Mouse (Mus musculus) neural tube, embryonic 11.5 days (tissue): Measurements from ENCODE around the gene Cdh26. TPM values are rescaled to one million over a fixed set of nuclear protein-coding genes. Genes with fewer than 3 reads are reported as not detected.

Experiments
- ATAC-seq: fragments of 200-750 bp; cut with Nextera tagmentation; 2 replicates; pipeline ENCODE4 v1.8.0; 2017; ENCODE audit warnings: moderate number of reproducible peaks, mild to moderate bottlenecking, moderate TSS enrichment, moderate library complexity; ENCODE audit not compliant: insufficient read depth, low FRiP score, low TSS enrichment
- DNase-seq: peaks from one replicate; pipeline ENCODE4 v3.0.0-alpha.2; 2015; ENCODE audit warnings: low spot score
- H3K27ac ChIP-seq: fragments of 300-500 bp; sonication (generic); 2 replicates; pipeline ENCODE4 v1.5.1; 2014; ENCODE audit warnings: low read depth, mild to moderate bottlenecking, low read length
- H3K27me3 ChIP-seq: fragments of 300-500 bp; sonication (generic); 2 replicates; pipeline ENCODE4 v1.6.1; 2014; ENCODE audit warnings: mild to moderate bottlenecking, low read length, mixed read lengths; ENCODE audit not compliant: control insufficient read depth, insufficient read depth
- H3K36me3 ChIP-seq: fragments of 300-500 bp; sonication (generic); 2 replicates; pipeline ENCODE4 v1.6.1; 2014; ENCODE audit warnings: mild to moderate bottlenecking, low read length, moderate library complexity, mixed read lengths; ENCODE audit not compliant: control insufficient read depth, insufficient read depth
- H3K4me1 ChIP-seq: fragments of 300-500 bp; sonication (generic); 2 replicates; pipeline ENCODE4 v1.6.1; 2014; ENCODE audit warnings: low read length, mixed read lengths; ENCODE audit not compliant: control insufficient read depth, insufficient read depth
- H3K4me2 ChIP-seq: fragments of 300-500 bp; sonication (generic); 2 replicates; pipeline ENCODE4 v1.6.1; 2014; ENCODE audit warnings: low read depth, mild to moderate bottlenecking, moderate library complexity
- H3K4me3 ChIP-seq: fragments of 300-500 bp; sonication (generic); 2 replicates; pipeline ENCODE4 v1.5.1; 2014; ENCODE audit warnings: low read depth, low read length
- H3K9ac ChIP-seq: fragments of 300-500 bp; sonication (generic); 2 replicates; pipeline ENCODE4 v1.6.1; 2014; ENCODE audit warnings: mild to moderate bottlenecking, low read length
- H3K9me3 ChIP-seq: fragments of 300-500 bp; sonication (generic); 2 replicates; pipeline ENCODE4 v1.6.1; 2016; ENCODE audit warnings: low read length; ENCODE audit not compliant: control insufficient read depth
- WGBS: fragments of 180-500 bp; shearing (Covaris S2); extraction: QIAGEN DNeasy Blood & Tissue Kit; methylation state at CpG from one replicate; pipeline ENCODE4 v1.1.7; 2014; 5-methylcytosine and 5-hydroxymethylcytosine counted together
- polyA plus RNA-seq: library from polyadenylated mRNA; unstranded; fragments of >200 nt; fragmentation: Nextera tagmentation; extraction: Ambion mirVana; gene quantifications from 2 replicates; pipeline ENCODE4 v1.2.1, GENCODE M21; 2014

Gene Cdh26
- 0.15 and 0.34 TPM in 2 replicates for polyA plus RNA-seq

DNA sequence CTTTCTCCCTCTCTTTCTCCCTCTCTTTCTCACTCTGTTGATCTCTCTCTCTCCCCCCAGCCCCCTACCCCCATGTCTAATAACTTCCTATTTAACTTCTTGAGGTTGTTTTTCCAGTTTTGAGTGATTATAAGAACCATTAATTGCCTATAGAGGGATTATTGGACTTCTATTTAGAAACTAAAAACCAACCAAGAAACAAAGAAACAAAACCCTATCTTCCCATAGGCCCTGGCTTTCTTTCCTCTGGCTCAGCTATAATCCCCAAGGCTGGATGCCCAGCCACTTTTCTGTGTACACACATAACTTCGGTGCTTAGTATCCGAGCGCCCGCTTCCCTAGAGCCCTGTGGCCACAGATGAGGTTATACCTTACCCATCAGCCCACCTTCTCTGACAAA is at the start of gene Cdh26:
Gene Cdh26 (plus strand): TSS at position 301 of the 400 bp plus-strand sequence.
- Histone ChIP-seq H3K4me2 (no peak within 1 kb of the TSS), H3K27ac (no peak within 1 kb of the TSS), H3K4me3 (no peak within 1 kb of the TSS), H3K4me1 (no peaks in the 10 kb centered on the region), H3K9ac (no peak within 1 kb of the TSS), H3K36me3 (no peaks in the 10 kb centered on the region), H3K27me3 (no peaks in the 10 kb centered on the region), H3K9me3 (no peaks in the 10 kb centered on the region)
- 92% methylated on average over 4 of the region's 4 CpGs for WGBS
- DNase-seq (no peak), ATAC-seq (no peak)

DNA sequence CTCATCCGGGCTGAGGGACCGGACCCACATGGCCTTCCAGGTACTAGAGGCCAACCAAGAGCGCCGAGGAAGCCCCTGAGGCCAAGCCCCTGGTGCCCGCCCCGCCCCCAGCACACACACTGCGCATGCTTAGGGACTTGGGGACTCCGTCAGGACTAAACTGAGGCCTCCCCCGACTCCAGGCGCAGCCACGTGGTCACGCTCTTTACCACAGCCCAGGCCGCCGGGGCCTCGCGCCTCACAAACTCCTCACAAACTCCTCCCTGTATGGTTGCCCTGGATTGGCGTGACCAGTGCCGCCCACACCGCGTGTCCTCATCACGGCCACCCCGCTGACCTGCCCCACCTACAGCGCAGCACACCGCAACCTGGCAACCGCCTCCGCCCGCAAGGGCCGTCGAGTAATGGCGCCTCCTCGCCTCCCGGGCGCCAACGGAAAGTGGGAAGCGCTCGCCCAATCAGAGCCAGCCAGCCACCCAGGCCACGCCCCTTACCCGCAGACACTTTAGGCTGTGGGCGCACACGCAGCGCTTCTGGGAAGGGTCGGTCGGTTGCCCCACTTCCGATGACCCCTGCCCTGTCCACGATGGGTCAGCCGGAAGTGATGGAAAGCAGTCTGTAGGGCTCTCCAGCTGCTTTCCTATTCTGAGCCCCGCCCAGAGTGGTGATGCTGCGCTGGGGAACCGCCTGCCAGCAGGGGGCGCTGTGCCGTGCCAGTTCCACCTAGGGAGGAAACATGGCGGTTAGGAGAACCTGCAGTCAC is 23.1 kb upstream of the Cdh26 start, which contains the start of gene Sycp2:
Gene Sycp2 (minus strand): TSS at position 633 of the 763 bp plus-strand sequence.
- H3K4me2 ChIP-seq = no peak within 1 kb of the TSS
- ATAC-seq (peak; percentile 31; the same call in 1 of the 2 replicates), DNase-seq (no peak)
- no peaks in the 10 kb centered on the region for H3K27me3 ChIP-seq
- H3K36me3 ChIP-seq = no peaks in the 10 kb centered on the region
- no peak within 1 kb of the TSS for H3K4me3 ChIP-seq
- no peaks in the 10 kb centered on the region for H3K9me3 ChIP-seq
- H3K9ac ChIP-seq = no peak within 1 kb of the TSS
- no peak within 1 kb of the TSS for H3K27ac ChIP-seq
- 89% methylated on average over 51 of the region's 52 CpGs for WGBS
- no peaks in the 10 kb centered on the region for H3K4me1 ChIP-seq

DNA sequence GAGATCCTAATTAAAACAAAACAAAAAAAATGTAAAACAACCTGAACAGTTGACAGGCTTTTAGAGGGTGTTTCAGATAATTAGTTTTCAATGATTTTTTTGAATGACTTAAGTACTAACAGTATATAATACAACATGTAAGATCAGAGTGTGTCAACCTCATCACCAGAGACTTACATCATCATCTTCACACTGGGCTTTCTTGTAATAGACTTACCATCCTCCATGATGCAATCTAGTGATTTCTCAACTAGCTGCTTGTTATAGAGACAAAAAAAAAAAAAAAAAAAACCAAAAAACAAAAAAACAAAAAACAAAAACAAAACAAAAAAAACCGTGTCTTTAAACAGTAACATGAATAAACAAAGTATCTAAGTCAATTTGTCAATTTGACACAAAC is 21.3 kb upstream of the Cdh26 start:
- H3K4me3 ChIP-seq = no peak overlapping the region
- H3K9ac ChIP-seq = no peak overlapping the region
- H3K4me1 ChIP-seq = peaks cover 7% of the 10 kb centered on the region
- no peaks in the 10 kb centered on the region for H3K9me3 ChIP-seq
- H3K27me3 ChIP-seq = peaks cover 10% of the 10 kb centered on the region
- H3K36me3 ChIP-seq = no peaks in the 10 kb centered on the region
- ATAC-seq (no peak), DNase-seq (no peak)
- H3K4me2 ChIP-seq = no peak overlapping the region
- H3K27ac ChIP-seq = no peak overlapping the region
- WGBS = 68% methylated on average over 1 of the region's 1 CpGs

DNA sequence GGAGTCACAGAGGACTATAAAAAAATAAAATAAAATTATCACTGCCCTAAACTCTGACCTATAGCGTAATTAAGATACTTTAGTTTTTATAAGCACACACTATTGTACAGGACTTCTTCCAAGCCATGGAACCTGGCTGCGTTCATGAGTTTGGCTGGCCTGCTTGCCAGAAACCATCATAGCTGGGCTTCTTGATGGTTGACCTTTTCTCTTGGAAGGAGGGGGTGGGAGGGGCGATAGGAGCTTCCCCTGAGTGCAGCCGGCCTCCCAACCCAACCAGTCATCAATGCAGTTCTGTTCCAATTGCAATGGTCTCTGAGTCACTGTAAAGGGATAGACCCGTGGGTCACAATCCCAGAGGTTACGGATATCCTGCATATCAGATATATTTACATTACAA is 20.0 kb upstream of the Cdh26 start:
- Histone ChIP-seq H3K36me3 (no peaks in the 10 kb centered on the region), H3K27me3 (peaks cover 12% of the 10 kb centered on the region), H3K9ac (no peak overlapping the region), H3K4me3 (no peak overlapping the region), H3K9me3 (no peaks in the 10 kb centered on the region), H3K4me2 (no peak overlapping the region), H3K4me1 (peaks cover 11% of the 10 kb centered on the region), H3K27ac (no peak overlapping the region)
- no peak for ATAC-seq
- 80% methylated on average over 6 of the region's 6 CpGs for WGBS
- DNase-seq = no peak

DNA sequence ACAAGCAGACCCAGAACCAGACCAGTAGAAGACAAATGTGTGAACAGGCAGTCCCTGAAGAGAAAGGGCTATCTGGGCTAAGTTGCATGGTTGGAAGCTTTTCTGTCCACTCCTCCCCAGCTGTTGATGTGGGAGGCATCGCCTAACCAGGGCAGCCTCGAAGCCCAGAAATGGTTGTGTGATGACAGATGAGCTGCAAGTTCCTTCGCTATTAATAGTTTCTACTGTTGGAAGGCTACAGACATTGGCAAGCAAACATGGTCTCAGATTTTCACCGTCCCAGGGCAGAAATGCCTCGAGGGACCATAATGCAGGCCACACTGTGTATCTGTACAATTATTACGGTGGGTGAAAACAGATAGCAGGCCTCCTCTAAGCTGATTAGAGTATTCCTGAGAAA is 17.7 kb upstream of the Cdh26 start:
- WGBS = 78% methylated on average over 6 of the region's 6 CpGs
- no peak overlapping the region for H3K4me3 ChIP-seq
- no peaks in the 10 kb centered on the region for H3K36me3 ChIP-seq
- peaks cover 12% of the 10 kb centered on the region for H3K27me3 ChIP-seq
- H3K4me2 ChIP-seq = no peak overlapping the region
- H3K4me1 ChIP-seq = peaks cover 11% of the 10 kb centered on the region
- DNase-seq (no peak), ATAC-seq (no peak)
- H3K9me3 ChIP-seq = no peaks in the 10 kb centered on the region
- H3K9ac ChIP-seq = no peak overlapping the region
- no peak overlapping the region for H3K27ac ChIP-seq

DNA sequence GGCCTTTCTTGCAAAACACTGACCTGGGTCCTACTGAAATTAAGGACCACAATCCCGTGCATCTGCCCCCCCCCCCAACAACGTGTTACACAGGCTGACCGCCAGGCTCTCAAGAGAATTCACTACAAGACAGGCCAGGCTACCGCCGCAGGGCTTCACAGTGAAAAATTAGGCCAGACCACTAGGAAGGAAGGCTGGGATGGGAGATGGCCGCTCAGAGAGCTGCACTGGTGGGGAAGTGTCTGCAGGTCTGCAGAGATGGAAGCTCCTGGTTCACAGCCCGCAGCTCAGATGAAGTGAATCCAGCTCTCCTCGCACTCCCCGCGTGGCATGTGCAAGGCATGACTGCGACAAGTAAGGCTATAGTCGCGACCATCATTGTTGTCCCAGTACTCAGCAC is 17.2 kb upstream of the Cdh26 start:
- no peak overlapping the region; the same call in 1 of the 2 replicates for H3K4me3 ChIP-seq
- H3K27ac ChIP-seq = no peak overlapping the region
- peaks cover 12% of the 10 kb centered on the region for H3K27me3 ChIP-seq
- no peak overlapping the region for H3K9ac ChIP-seq
- peak overlapping the region; percentile 60 for H3K4me2 ChIP-seq
- peak; percentile 24 for DNase-seq
- peaks cover 11% of the 10 kb centered on the region for H3K4me1 ChIP-seq
- no peaks in the 10 kb centered on the region for H3K36me3 ChIP-seq
- no peak for ATAC-seq
- H3K9me3 ChIP-seq = no peaks in the 10 kb centered on the region
- WGBS = 68% methylated on average over 13 of the region's 13 CpGs

DNA sequence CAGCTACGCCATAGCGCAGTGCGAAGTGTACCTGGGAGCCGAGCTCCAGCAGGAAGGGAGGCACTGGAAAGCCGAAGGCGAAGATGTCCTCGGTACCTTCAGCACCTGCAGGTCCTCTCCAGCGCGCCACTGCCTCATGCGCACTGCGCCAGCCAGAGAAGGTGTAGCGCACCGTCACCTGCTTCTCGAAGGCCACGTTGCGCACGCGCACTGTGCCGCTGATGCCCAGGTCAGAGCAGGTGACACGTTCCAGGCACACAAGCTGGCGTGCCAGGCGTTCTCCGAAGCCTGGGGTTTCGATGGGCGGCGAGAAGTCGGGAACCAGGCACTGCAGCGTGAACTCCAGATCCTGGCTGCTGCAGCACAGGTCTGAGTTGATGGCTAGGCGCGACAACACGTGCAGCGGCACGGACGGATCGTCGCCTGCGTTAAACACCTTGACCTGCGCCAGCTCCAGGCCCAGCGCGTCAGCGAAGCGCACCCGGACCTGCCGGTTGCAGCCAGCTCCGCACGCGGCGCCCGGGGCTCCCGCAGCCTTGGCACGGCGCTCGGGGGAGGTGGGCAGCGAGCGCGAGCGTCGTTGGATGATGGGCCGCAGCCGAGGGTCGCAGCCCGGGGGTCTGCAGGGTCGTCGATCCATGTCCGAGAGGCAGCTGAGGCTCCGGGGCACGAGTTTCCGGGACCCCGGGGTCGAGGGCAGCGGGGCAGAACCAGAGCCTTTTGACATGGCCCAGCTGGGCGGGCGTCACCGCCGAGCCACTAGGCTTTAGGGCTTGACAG is 16.7 kb upstream of the Cdh26 start:
- Histone ChIP-seq H3K36me3 (no peaks in the 10 kb centered on the region), H3K4me2 (peak overlapping the region; percentile 60), H3K4me3 (peak overlapping the region; percentile 69), H3K27me3 (peaks cover 12% of the 10 kb centered on the region), H3K27ac (no peak overlapping the region), H3K4me1 (peaks cover 11% of the 10 kb centered on the region), H3K9me3 (no peaks in the 10 kb centered on the region), H3K9ac (peak overlapping the region; percentile 37)
- DNase-seq (peak; percentile 21), ATAC-seq (peak; percentile 10; the same call in 1 of the 2 replicates)
- WGBS = 16% methylated on average over 75 of the region's 75 CpGs

DNA sequence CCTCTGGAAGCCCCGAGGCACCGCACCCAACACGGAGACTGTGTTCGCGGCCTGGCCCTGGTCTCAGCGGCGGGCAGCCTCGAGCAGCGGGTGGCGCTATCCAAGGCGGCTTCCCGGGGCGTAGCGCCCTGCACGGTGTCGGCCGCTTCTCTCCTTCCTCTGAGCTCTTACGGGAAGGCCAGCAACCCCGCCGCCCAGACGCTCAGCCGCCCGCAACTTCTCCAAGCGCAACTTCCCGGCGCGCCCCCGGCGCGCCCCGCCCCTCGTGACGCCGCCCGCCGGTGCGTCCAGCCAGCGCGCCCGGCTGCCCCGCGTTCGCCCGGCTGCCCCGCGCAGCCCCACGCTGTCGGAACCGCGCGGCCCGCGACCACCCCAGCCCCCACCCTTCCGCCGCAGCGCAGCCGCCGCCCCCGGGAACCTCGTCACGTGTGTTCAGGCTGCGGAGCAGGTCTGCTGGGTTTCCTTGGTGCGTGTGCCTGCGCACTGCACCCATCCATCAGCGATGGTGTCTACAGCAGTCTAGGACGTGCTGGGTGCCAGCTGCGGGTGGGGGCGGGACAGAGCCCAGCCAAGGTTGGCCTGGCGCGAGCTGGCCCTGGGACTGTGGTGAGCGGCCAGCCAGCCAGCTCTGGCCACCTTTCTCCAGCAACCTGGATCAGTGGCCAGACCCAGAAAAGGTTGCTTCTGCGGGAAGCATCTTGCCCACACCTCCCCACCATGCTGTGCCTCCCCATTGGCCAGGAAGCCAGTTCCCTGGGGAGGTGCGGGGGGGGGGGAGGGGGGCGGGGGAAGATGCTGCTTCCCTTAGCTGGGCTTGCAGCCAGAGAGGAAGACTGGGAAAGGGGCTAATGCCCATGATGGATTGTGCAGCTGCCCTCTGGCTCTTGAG is 15.8 kb upstream of the Cdh26 start, which contains the start of the genes Ppp1r3d and Fam217b:
Gene Ppp1r3d (minus strand): TSS at position 212 of the 889 bp plus-strand sequence.
Gene Fam217b (plus strand): TSS at position 264 of the 889 bp plus-strand sequence.
- H3K27me3 ChIP-seq = peaks cover 12% of the 10 kb centered on the region
- ATAC-seq = peak; percentile 84
- WGBS = under 1% methylated on average over 68 of the region's 74 CpGs
- no peaks in the 10 kb centered on the region for H3K9me3 ChIP-seq
- H3K4me1 ChIP-seq = peaks cover 11% of the 10 kb centered on the region
- DNase-seq = peak; percentile 72
- H3K27ac ChIP-seq = peak within 1 kb of the TSS; percentile 3; the same call in 1 of the 2 replicates
- H3K4me2 ChIP-seq = peak within 1 kb of the TSS; percentile 60
- peak within 1 kb of the TSS; percentile 37 for H3K9ac ChIP-seq
- peak within 1 kb of the TSS; percentile 69 for H3K4me3 ChIP-seq
- H3K36me3 ChIP-seq = no peaks in the 10 kb centered on the region
